Mouse (Mus musculus) forebrain, embryonic 11.5 days (tissue): ENCODE results near the gene Arl6ip5. TPM values are rescaled to one million over a fixed set of nuclear protein-coding genes. Genes with fewer than 3 reads are reported as not detected.

Source experiments
- ATAC-seq: fragments of 200-750 bp; cut with Nextera tagmentation; replicated peaks from 2 replicates; pipeline ENCODE4 v1.8.0; 2017; ENCODE audit warnings: moderate TSS enrichment; ENCODE audit not compliant: low FRiP score
- DNase-seq: peaks from one replicate; pipeline ENCODE4 v3.0.0-alpha.2; 2017; ENCODE audit warnings: low spot score
- H3K27ac ChIP-seq: fragments of 300-500 bp; sonication (generic); 2 replicates; pipeline ENCODE4 v1.5.1; 2014; ENCODE audit warnings: low read depth, low read length
- H3K27me3 ChIP-seq: fragments of 300-500 bp; sonication (generic); 2 replicates; pipeline ENCODE4 v1.6.1; 2014; ENCODE audit warnings: mild to moderate bottlenecking, low read length, mixed read lengths; ENCODE audit not compliant: control insufficient read depth, insufficient read depth
- H3K36me3 ChIP-seq: fragments of 300-500 bp; sonication (generic); 2 replicates; pipeline ENCODE4 v1.6.1; 2014; ENCODE audit warnings: mild to moderate bottlenecking, low read length, moderate library complexity, mixed read lengths; ENCODE audit not compliant: control insufficient read depth, insufficient read depth
- H3K4me1 ChIP-seq: fragments of 300-500 bp; sonication (generic); replicated peaks from 2 replicates; pipeline ENCODE4 v1.6.1; 2014; ENCODE audit warnings: low read length, mixed read lengths; ENCODE audit not compliant: control insufficient read depth, insufficient read depth
- H3K4me2 ChIP-seq: fragments of 300-500 bp; sonication (generic); 2 replicates; pipeline ENCODE4 v1.6.1; 2014; ENCODE audit warnings: low read depth, mild to moderate bottlenecking, low read length, moderate library complexity, mixed read lengths; ENCODE audit not compliant: severe bottlenecking
- H3K4me3 ChIP-seq: fragments of 300-500 bp; sonication (generic); 2 replicates; pipeline ENCODE4 v1.5.1; 2014; ENCODE audit warnings: low read depth, low read length
- H3K9ac ChIP-seq: fragments of 300-500 bp; sonication (generic); 2 replicates; pipeline ENCODE4 v1.6.1; 2014; ENCODE audit warnings: low read length
- H3K9me3 ChIP-seq: fragments of 300-500 bp; sonication (generic); 2 replicates; pipeline ENCODE4 v1.6.1; 2016; ENCODE audit warnings: low read length, mixed read lengths; ENCODE audit not compliant: control insufficient read depth
- WGBS: fragments of 180-500 bp; shearing (Covaris S2); extraction: QIAGEN DNeasy Blood & Tissue Kit; methylation state at CpG from one replicate; pipeline ENCODE4 v1.1.7; 2014; 5-methylcytosine and 5-hydroxymethylcytosine counted together
- polyA plus RNA-seq: library from polyadenylated mRNA; unstranded; fragments of >200 nt; fragmentation: Nextera tagmentation; extraction: Ambion mirVana; gene quantifications from 2 replicates; pipeline ENCODE4 v1.2.1, GENCODE M21; 2014

The Arl6ip5 gene
- 36.4 and 36.9 TPM in 2 replicates for polyA plus RNA-seq

DNA sequence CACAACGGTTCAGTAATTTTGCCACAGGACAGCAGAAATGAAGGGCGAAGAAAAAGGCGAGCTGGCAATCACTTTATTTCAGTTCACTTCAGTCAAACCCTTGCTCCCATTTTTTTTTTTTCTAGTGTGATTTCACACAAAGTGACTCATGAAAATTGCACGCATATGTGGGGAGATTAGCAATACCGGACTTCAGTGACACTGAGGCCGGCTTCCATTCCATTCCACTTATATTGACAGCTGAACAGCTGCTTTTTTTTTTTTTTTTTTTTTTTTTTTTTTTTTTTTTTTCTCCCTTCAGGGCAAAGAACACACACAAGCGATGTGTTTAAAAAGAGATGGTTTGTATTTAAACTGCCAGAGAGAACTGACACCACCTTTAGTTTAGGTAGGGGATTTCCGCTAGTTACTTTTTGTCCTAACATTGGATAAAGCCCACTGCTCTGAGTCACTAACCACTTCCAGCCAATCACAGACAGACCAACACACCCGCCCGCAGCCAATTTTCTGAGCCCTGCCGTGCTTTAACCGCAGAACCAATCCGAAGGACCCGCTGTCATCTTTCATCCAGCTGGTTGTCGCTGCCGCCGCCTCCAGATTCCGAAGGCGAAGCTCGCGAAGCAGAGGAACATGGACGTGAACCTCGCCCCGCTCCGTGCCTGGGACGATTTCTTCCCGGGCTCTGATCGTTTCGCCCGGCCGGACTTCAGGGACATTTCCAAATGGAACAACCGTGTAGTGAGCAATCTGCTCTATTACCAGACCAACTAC, at the start of gene Arl6ip5:
Gene Arl6ip5, plus strand, starts transcription at position 499 of the 771 bp plus-strand sequence.
- H3K4me1 ChIP-seq: no peaks in the 10 kb centered on the region; the same call in 1 of the 2 replicates
- peak within 1 kb of the TSS; percentile 69 for H3K4me2 ChIP-seq
- no peaks in the 10 kb centered on the region for H3K36me3 ChIP-seq
- ATAC-seq (peak; percentile 77), DNase-seq (peak; percentile 93)
- H3K9ac ChIP-seq: peak within 1 kb of the TSS; percentile 35
- no peak within 1 kb of the TSS for H3K27ac ChIP-seq
- H3K4me3 ChIP-seq: peak within 1 kb of the TSS; percentile 40
- WGBS: 13% methylated on average over 32 of the region's 32 CpGs
- no peaks in the 10 kb centered on the region for H3K27me3 ChIP-seq
- no peaks in the 10 kb centered on the region for H3K9me3 ChIP-seq

DNA sequence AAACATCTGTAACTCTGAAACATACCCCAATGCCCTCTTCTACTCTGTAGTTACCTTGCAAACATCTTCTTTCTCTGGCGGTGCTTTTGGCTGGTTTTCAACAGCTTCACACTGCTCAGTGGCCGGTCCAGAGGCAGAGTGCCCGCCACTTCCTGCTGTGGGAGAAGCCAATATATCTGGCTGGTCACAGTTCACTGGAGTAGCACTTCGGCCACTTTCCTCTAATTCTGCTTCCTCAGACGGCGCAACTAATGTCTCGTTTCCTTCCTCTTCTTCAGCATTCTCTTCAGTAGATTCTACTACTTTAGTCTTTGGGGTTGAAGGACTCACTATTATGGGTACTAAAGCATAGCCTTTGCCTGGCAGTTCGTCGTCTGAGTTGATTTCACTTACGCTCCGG, 34.8 kb upstream of the Arl6ip5 start:
- no peak overlapping the region for H3K4me3 ChIP-seq
- H3K27ac ChIP-seq: no peak overlapping the region
- DNase-seq: no peak
- no peaks in the 10 kb centered on the region for H3K27me3 ChIP-seq
- H3K9me3 ChIP-seq: no peaks in the 10 kb centered on the region
- peaks cover 7% of the 10 kb centered on the region; the same call in 1 of the 2 replicates for H3K4me1 ChIP-seq
- H3K9ac ChIP-seq: no peak overlapping the region
- H3K4me2 ChIP-seq: no peak overlapping the region
- peaks cover 6% of the 10 kb centered on the region for H3K36me3 ChIP-seq
- ATAC-seq: no peak
- 87% methylated on average over 11 of the region's 11 CpGs for WGBS

DNA sequence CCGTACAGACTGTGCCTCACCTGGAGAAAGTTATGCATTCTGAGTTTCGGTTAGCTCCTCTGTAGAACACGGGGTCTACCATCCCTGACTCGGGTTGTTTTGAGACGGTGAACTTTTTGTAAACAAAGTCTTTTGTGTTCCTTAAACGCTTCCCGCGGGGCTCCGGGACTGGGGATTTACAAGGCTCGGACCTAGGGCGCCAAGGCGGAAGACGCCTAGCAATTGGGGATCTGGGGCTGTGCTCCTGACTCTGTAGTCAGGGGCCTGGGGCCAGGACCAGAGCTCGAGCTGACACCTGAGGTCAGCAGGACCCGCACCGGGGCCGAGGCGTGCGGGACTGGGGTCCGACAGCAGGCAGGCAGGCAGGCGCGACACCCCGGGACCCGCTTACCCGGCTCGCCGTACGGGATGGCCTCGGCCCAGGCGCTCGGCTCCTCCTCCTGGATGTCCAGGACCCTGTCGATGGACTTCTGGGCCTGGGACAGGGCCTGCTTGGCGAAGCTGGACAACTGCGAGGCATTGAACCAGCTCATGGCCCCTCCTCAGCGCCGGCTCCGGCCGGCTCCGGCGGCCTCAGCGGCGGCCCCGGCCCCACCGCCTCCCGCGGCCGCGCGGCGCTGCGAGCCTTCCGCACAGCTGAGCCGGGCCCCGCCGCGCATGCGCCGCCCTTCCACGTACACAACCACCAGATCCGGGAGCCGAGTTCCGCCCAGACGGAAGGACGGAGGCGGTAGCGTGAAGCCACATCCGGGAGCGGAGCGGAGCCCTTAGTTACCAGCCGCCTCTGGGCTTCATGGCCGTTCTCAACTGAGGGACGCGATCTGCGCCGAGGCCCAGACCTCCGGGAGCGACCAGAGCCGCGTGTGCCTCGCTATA, 31.8 kb upstream of the Arl6ip5 start, which contains the start of gene Tmf1:
Gene Tmf1, minus strand, starts transcription at position 632 of the 876 bp plus-strand sequence.
- Histone ChIP-seq H3K27ac (peak within 1 kb of the TSS; percentile 82), H3K9ac (peak within 1 kb of the TSS; percentile 95), H3K27me3 (no peaks in the 10 kb centered on the region), H3K4me1 (peaks cover 7% of the 10 kb centered on the region; the same call in 1 of the 2 replicates), H3K4me3 (peak within 1 kb of the TSS; percentile 85), H3K36me3 (no peaks in the 10 kb centered on the region; the same call in 1 of the 2 replicates), H3K4me2 (peak within 1 kb of the TSS; percentile 67), H3K9me3 (no peaks in the 10 kb centered on the region)
- ATAC-seq: peak; percentile 96
- WGBS: under 1% methylated on average over 72 of the region's 80 CpGs
- DNase-seq: peak; percentile 97

DNA sequence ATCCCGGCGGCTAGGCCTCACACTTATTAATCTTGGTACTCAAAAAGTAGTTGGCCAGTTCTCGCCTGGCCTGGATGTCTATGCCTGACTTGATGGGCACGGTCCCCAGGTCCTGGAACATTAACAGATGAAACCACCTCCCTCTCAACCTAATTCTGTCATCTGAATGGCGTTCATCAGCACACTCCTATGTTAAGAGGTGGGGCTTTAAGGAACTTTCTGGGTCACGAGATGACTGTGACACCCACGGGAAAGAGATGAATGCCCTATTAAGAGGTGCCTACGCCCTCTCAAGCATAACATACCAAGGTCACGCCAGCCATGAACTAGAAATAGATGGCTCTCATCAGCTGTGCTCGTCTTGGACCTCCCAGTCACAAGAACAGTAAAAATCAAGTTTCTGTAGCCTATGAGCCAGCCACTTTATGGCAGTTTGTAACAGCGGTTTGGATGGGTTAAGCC, 31.1 kb upstream of the Arl6ip5 start:
- Histone ChIP-seq H3K4me2 (peak overlapping the region; percentile 66), H3K4me3 (peak overlapping the region; percentile 85), H3K27ac (peak overlapping the region; percentile 82; the same call in 1 of the 2 replicates), H3K9me3 (no peaks in the 10 kb centered on the region), H3K36me3 (no peaks in the 10 kb centered on the region; the same call in 1 of the 2 replicates), H3K27me3 (no peaks in the 10 kb centered on the region), H3K4me1 (peaks cover 7% of the 10 kb centered on the region; the same call in 1 of the 2 replicates), H3K9ac (peak overlapping the region; percentile 95)
- ATAC-seq (no peak; the same call in 1 of the 2 replicates), DNase-seq (no peak)
- 12% methylated on average over 11 of the region's 11 CpGs for WGBS

DNA sequence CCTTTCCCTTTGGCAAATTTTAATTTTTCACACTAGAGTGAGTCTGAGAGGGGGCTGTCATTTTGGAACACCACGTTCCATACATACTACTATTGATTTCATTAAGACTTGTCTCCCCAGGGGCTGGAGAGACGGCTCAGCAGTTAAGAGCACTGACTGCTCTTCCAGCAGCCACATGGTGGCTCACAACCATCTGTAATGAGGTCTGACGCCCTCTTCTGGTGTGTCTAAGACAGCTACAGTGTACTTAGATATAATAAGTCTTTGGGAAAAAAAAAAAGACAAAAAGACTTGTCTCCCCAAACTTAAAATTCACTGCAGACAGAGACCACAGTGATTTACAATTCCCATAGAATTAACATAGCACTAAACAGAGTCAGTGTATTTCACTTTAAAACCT, 10.1 kb upstream of the Arl6ip5 start:
- H3K27ac ChIP-seq: no peak overlapping the region
- H3K27me3 ChIP-seq: no peaks in the 10 kb centered on the region
- no peak overlapping the region for H3K4me2 ChIP-seq
- DNase-seq: no peak
- no peak overlapping the region for H3K9ac ChIP-seq
- peaks cover 3% of the 10 kb centered on the region; the same call in 1 of the 2 replicates for H3K4me1 ChIP-seq
- no peaks in the 10 kb centered on the region; the same call in 1 of the 2 replicates for H3K9me3 ChIP-seq
- ATAC-seq: no peak
- WGBS: 63% methylated on average over 3 of the region's 3 CpGs
- no peak overlapping the region for H3K4me3 ChIP-seq
- H3K36me3 ChIP-seq: peaks cover 15% of the 10 kb centered on the region; the same call in 1 of the 2 replicates

DNA sequence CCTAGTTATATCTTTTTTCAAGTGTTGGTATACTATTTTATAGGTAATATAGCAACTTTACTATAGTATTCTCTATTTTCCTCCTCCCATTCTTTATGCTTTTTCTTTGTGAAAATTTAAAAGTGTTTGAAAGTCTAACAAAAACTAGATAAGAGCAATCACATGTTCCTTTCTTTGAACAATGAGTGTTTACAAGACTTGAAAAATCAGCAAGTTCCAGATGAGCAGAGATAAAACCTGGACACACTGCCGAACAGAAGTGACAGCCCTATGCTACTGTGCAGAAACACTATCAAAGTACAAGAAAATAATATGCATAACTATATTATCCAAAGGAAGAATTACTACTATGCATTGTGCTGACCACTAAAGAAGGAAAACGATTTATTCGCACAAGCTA, 8.0 kb upstream of the Arl6ip5 start:
- Histone ChIP-seq H3K9me3 (no peaks in the 10 kb centered on the region), H3K4me1 (peaks cover 3% of the 10 kb centered on the region; the same call in 1 of the 2 replicates), H3K9ac (no peak overlapping the region), H3K4me2 (no peak overlapping the region), H3K36me3 (peaks cover 3% of the 10 kb centered on the region; the same call in 1 of the 2 replicates), H3K4me3 (no peak overlapping the region), H3K27ac (no peak overlapping the region), H3K27me3 (no peaks in the 10 kb centered on the region)
- WGBS: 93% methylated on average over 3 of the region's 3 CpGs
- DNase-seq (no peak), ATAC-seq (no peak)

DNA sequence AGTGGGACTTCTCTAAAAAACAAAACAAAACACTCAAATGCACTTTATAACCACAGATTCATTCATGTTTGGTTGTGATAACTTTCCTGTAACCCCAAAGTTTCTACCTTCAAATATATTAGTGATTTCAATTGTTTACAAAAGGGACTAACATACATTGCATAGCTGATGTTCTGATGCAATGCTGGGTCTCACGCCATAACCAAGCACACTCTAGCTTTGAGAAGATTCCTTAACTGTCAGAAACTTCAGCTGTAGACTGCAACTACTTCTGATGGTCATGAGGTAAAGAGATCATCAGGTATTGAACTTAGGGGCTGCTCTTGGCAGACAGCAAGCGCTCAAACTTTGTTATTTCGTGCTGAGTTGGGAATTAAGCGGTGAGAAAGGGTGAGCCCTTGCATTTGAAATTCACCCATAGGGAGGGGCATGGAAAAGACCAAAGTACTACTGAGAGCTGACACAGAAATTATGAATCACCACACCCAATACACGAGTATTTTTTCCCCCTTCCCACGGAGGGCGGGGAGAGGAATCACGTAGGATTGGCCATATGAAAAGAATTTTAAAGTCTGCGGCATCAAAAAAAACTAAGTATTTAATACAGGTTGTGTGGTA, 6.1 kb upstream of the Arl6ip5 start:
- Histone ChIP-seq H3K27ac (no peak overlapping the region), H3K9me3 (no peaks in the 10 kb centered on the region), H3K4me3 (peak overlapping the region; percentile 91), H3K27me3 (no peaks in the 10 kb centered on the region), H3K36me3 (no peaks in the 10 kb centered on the region), H3K4me1 (peaks cover 3% of the 10 kb centered on the region; the same call in 1 of the 2 replicates), H3K4me2 (peak overlapping the region; percentile 71), H3K9ac (peak overlapping the region; percentile 98)
- no peak for DNase-seq
- no peak for ATAC-seq
- 23% methylated on average over 9 of the region's 9 CpGs for WGBS

DNA sequence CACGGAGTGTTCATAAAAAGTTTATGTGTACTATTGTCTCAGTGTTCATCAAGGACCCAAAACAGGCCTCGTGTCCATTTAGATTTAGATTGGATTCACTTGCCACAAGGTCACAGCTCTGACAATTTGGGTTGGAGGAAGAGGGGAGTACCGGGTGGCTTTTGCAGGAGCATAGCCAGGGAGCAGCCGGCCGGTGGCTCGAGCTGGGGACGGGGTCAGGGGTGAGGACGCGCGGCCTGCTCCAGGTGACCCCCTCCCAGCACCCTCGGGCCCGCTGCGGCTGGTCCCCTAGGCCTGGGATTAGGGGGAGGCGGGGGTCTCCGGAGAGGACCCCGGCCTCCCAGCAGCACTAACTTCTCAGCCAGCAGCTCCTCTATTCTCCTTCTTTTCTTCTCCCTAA, 5.5 kb upstream of the Arl6ip5 start:
- no peaks in the 10 kb centered on the region for H3K36me3 ChIP-seq
- ATAC-seq (peak; percentile 57), DNase-seq (peak; percentile 73)
- H3K27me3 ChIP-seq: no peaks in the 10 kb centered on the region
- peak overlapping the region; percentile 81 for H3K27ac ChIP-seq
- H3K4me2 ChIP-seq: peak overlapping the region; percentile 71
- peak overlapping the region; percentile 98 for H3K9ac ChIP-seq
- 1% methylated on average over 16 of the region's 16 CpGs for WGBS
- no peaks in the 10 kb centered on the region for H3K9me3 ChIP-seq
- peak overlapping the region; percentile 91 for H3K4me3 ChIP-seq
- H3K4me1 ChIP-seq: peaks cover 3% of the 10 kb centered on the region; the same call in 1 of the 2 replicates
